Mouse (Mus musculus) intestine, embryonic 14.5 days (tissue): ENCODE measurements around the gene Foxc2. TPM values are rescaled to one million over a fixed set of nuclear protein-coding genes. Genes with fewer than 3 reads are reported as not detected.

Experiments
- ATAC-seq: fragments of 200-750 bp; cut with Nextera tagmentation; replicated peaks from 2 replicates; pipeline ENCODE4 v1.8.0; 2017; ENCODE audit warnings: low read depth, moderate number of reproducible peaks, moderate TSS enrichment, moderate library complexity; ENCODE audit not compliant: low FRiP score, low TSS enrichment
- DNase-seq: peaks from one replicate; pipeline ENCODE4 v3.0.0-alpha.2; 2018; ENCODE audit warnings: low spot score
- H3K27ac ChIP-seq: fragments of 300-500 bp; sonication (generic); 2 replicates; pipeline ENCODE4 v1.5.1; 2014; ENCODE audit warnings: low read depth, mild to moderate bottlenecking, control low read depth
- H3K27me3 ChIP-seq: fragments of 300-500 bp; sonication (generic); replicated peaks from 2 replicates; pipeline ENCODE4 v1.6.1; 2014; ENCODE audit warnings: low read length, control low read depth; ENCODE audit not compliant: control insufficient read depth, insufficient read depth
- H3K36me3 ChIP-seq: fragments of 300-500 bp; sonication (generic); 2 replicates; pipeline ENCODE4 v1.6.1; 2014; ENCODE audit warnings: low read length, control low read depth; ENCODE audit not compliant: control insufficient read depth, insufficient read depth
- H3K4me1 ChIP-seq: fragments of 300-500 bp; sonication (generic); replicated peaks from 2 replicates; pipeline ENCODE4 v1.6.1; 2014; ENCODE audit warnings: low read length, control low read depth, mixed read lengths; ENCODE audit not compliant: control insufficient read depth, insufficient read depth
- H3K4me2 ChIP-seq: fragments of 300-500 bp; sonication (generic); 2 replicates; pipeline ENCODE4 v1.6.1; 2014; ENCODE audit warnings: low read length
- H3K4me3 ChIP-seq: fragments of 300-500 bp; sonication (generic); 2 replicates; pipeline ENCODE4 v1.5.1; 2014; ENCODE audit warnings: low read depth, low read length, control low read depth, mixed read lengths
- H3K9ac ChIP-seq: fragments of 300-500 bp; sonication (generic); 2 replicates; pipeline ENCODE4 v1.6.1; 2014; ENCODE audit warnings: mild to moderate bottlenecking, low read length
- H3K9me3 ChIP-seq: fragments of 300-500 bp; sonication (generic); 2 replicates; pipeline ENCODE4 v1.6.1; 2016; ENCODE audit warnings: low read length, control low read depth; ENCODE audit not compliant: control insufficient read depth
- WGBS: fragments of 180-500 bp; shearing (Covaris S2); extraction: QIAGEN DNeasy Blood & Tissue Kit; methylation state at CpG from one replicate; pipeline ENCODE4 v1.1.7; 2014; 5-methylcytosine and 5-hydroxymethylcytosine counted together
- polyA plus RNA-seq: library from polyadenylated mRNA; unstranded; fragments of >200 nt; fragmentation: Nextera tagmentation; extraction: Ambion mirVana; gene quantifications from 2 replicates; pipeline ENCODE4 v1.2.1, GENCODE M21; 2014

Gene Foxc2
- polyA plus RNA-seq, result 0.43 and 0.48 TPM in 2 replicates

- H3K4me3 ChIP-seq, result peak within 1 kb of the TSS; percentile 46
- peaks cover 5% of the 10 kb centered on the region; the same call in 1 of the 2 replicates for H3K9me3 ChIP-seq
- peak within 1 kb of the TSS; percentile 27 for H3K9ac ChIP-seq
- H3K4me1 ChIP-seq, result peaks cover 15% of the 10 kb centered on the region
- peak; percentile 85 for DNase-seq
- peak within 1 kb of the TSS; percentile 91 for H3K4me2 ChIP-seq
- peaks cover 74% of the 10 kb centered on the region for H3K27me3 ChIP-seq
- ATAC-seq, result peak; percentile 49; the same call in 1 of the 2 replicates
- no peak within 1 kb of the TSS for H3K27ac ChIP-seq
- WGBS, result under 1% methylated on average over 25 of the region's 25 CpGs
- H3K36me3 ChIP-seq, result no peaks in the 10 kb centered on the region
Observed at GRCm38 (mm10) chr8:121115948-121116347, at the start of gene Foxc2. Gene Foxc2, plus strand, starts transcription at chr8:121116171.

DNA sequence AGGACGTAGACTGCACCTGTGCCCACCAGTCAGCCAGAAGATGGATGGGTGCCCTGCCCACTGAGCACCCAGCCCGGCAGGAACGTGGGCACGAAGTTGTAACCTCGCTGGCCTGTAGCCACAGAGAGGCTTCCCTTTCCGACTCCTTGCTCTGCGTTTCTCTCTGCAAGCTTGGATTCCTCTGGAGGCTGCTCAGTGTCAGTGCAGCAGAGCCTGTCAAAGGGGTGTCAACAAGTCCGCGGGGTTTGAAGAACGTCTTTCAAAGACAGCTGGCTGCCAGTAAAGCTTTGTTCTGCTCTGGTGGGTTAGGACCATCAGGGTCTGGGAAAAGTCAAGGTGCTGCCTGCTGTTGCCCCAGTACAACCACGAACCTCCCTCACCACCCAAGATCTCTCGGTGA lies 44.5 kb upstream of the Foxc2 start:
- Histone ChIP-seq H3K9me3 (no peaks in the 10 kb centered on the region), H3K4me2 (peak overlapping the region; percentile 24; the same call in 1 of the 2 replicates), H3K4me1 (peaks cover 29% of the 10 kb centered on the region), H3K9ac (0 out of 2 replicates have a peak overlapping the region, but pooled peaks have one; percentile 16), H3K4me3 (no peak overlapping the region), H3K36me3 (peaks cover 3% of the 10 kb centered on the region; the same call in 1 of the 2 replicates), H3K27me3 (peaks cover 30% of the 10 kb centered on the region), H3K27ac (peak overlapping the region; percentile 87; the same call in 1 of the 2 replicates)
- DNase-seq (peak; percentile 79), ATAC-seq (peak; percentile 30; the same call in 1 of the 2 replicates)
- 3% methylated on average over 12 of the region's 12 CpGs for WGBS

- Histone ChIP-seq H3K4me3 (peak overlapping the region; percentile 32; the same call in 1 of the 2 replicates), H3K4me2 (peak overlapping the region; percentile 54), H3K27ac (peak overlapping the region; percentile 87), H3K9ac (peak overlapping the region; percentile 75), H3K27me3 (peaks cover 41% of the 10 kb centered on the region), H3K36me3 (peaks cover 3% of the 10 kb centered on the region; the same call in 1 of the 2 replicates), H3K9me3 (no peaks in the 10 kb centered on the region), H3K4me1 (peaks cover 32% of the 10 kb centered on the region)
- ATAC-seq (no peak), DNase-seq (peak; percentile 64)
- 26% methylated on average over 11 of the region's 11 CpGs for WGBS
Observed at GRCm38 (mm10) chr8:121072406-121073130, 43.4 kb upstream of the Foxc2 start.

- peak overlapping the region; percentile 32 for H3K4me3 ChIP-seq
- H3K36me3 ChIP-seq, result peaks cover 3% of the 10 kb centered on the region; the same call in 1 of the 2 replicates
- H3K9me3 ChIP-seq, result no peaks in the 10 kb centered on the region
- peaks cover 46% of the 10 kb centered on the region for H3K27me3 ChIP-seq
- DNase-seq, result peak; percentile 77
- ATAC-seq, result no peak
- peak overlapping the region; percentile 87 for H3K27ac ChIP-seq
- H3K4me2 ChIP-seq, result peak overlapping the region; percentile 54
- H3K9ac ChIP-seq, result peak overlapping the region; percentile 75
- H3K4me1 ChIP-seq, result peaks cover 34% of the 10 kb centered on the region
- 2% methylated on average over 47 of the region's 48 CpGs for WGBS
Observed at GRCm38 (mm10) chr8:121073174-121074107, 42.5 kb upstream of the Foxc2 start.

- no peaks in the 10 kb centered on the region for H3K9me3 ChIP-seq
- ATAC-seq (no peak), DNase-seq (peak; percentile 72)
- H3K4me3 ChIP-seq, result peak overlapping the region; percentile 32
- H3K27me3 ChIP-seq, result peaks cover 55% of the 10 kb centered on the region
- peak overlapping the region; percentile 87 for H3K27ac ChIP-seq
- H3K4me1 ChIP-seq, result peaks cover 38% of the 10 kb centered on the region
- H3K4me2 ChIP-seq, result peak overlapping the region; percentile 54
- peak overlapping the region; percentile 75 for H3K9ac ChIP-seq
- WGBS, result 11% methylated on average over 15 of the region's 15 CpGs
- peaks cover 3% of the 10 kb centered on the region; the same call in 1 of the 2 replicates for H3K36me3 ChIP-seq
Observed at GRCm38 (mm10) chr8:121074108-121074847, 41.7 kb upstream of the Foxc2 start.

GRCm38 (mm10) chr8:121074848-121075145 lies 41.2 kb upstream of the Foxc2 start:
- no peaks in the 10 kb centered on the region for H3K9me3 ChIP-seq
- peak overlapping the region; percentile 32 for H3K4me3 ChIP-seq
- peaks cover 60% of the 10 kb centered on the region for H3K27me3 ChIP-seq
- 4% methylated on average over 10 of the region's 10 CpGs for WGBS
- ATAC-seq, result no peak
- H3K36me3 ChIP-seq, result peaks cover 2% of the 10 kb centered on the region; the same call in 1 of the 2 replicates
- H3K27ac ChIP-seq, result peak overlapping the region; percentile 87
- H3K4me2 ChIP-seq, result peak overlapping the region; percentile 54
- peak; percentile 80 for DNase-seq
- peaks cover 38% of the 10 kb centered on the region for H3K4me1 ChIP-seq
- peak overlapping the region; percentile 75 for H3K9ac ChIP-seq

DNA sequence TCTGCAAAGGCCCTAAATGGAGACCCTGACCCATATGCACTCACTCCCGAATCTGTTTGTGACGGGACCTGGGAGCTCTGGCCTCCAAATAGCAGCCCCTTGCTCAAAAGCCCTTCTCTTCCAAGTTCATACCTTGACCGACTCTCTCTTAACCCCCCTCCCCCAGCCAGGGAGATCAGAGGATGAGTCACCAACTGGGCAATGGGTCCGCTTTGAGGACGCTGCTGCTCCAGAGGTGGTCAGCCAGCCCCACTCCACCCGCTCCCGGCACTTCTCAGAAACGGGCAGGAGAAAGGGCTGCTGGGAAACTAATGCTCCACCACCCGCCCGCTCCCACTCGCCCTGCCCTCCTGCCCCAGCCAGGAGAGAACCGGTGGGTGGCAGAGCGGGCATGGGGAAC lies 40.0 kb upstream of the Foxc2 start:
- WGBS, result 21% methylated on average over 13 of the region's 13 CpGs
- no peaks in the 10 kb centered on the region for H3K36me3 ChIP-seq
- peaks cover 27% of the 10 kb centered on the region for H3K4me1 ChIP-seq
- ATAC-seq (no peak), DNase-seq (peak; percentile 67)
- peak overlapping the region; percentile 87 for H3K27ac ChIP-seq
- peak overlapping the region; percentile 32 for H3K4me3 ChIP-seq
- H3K9ac ChIP-seq, result peak overlapping the region; percentile 75
- peak overlapping the region; percentile 54 for H3K4me2 ChIP-seq
- peaks cover 71% of the 10 kb centered on the region for H3K27me3 ChIP-seq
- no peaks in the 10 kb centered on the region for H3K9me3 ChIP-seq

DNA sequence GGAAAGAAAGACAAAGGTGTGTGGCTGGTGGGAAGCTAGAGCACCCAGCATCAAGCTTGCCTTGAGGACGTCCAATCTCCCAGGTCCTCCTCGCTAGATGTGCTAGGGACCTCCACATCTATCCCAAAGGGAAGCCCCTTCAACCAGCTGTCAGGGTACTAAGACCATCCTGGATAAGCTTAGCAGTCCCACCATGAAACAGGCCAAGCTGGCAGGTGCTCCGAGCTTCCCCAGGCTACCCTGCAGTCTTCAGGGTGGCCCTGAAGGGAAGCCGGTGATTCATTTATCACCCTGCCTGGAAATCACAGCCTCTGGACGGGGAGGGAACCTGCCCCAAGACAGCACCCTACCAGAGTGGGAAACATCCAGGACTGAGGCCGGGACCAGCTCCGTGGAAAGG lies 39.4 kb upstream of the Foxc2 start:
- H3K9me3 ChIP-seq, result no peaks in the 10 kb centered on the region
- no peaks in the 10 kb centered on the region for H3K36me3 ChIP-seq
- WGBS, result 33% methylated on average over 7 of the region's 7 CpGs
- H3K9ac ChIP-seq, result peak overlapping the region; percentile 75
- H3K4me3 ChIP-seq, result peak overlapping the region; percentile 32; the same call in 1 of the 2 replicates
- peak overlapping the region; percentile 87; the same call in 1 of the 2 replicates for H3K27ac ChIP-seq
- H3K27me3 ChIP-seq, result peaks cover 77% of the 10 kb centered on the region
- DNase-seq (peak; percentile 56), ATAC-seq (no peak)
- H3K4me2 ChIP-seq, result peak overlapping the region; percentile 54
- H3K4me1 ChIP-seq, result peaks cover 22% of the 10 kb centered on the region
